8 mouse cellular contexts compared by ENCODE assay signal in genomic region chr5:84417062-84417879, GRCm38 (mm10). TPM values are rescaled to one million over a fixed set of nuclear protein-coding genes. Genes with fewer than 3 reads are reported as not detected.
DNase-seq lines count a peak whose midpoint lies in the region; ATAC-seq lines count a peak whose summit lies in the region.

TSS of gene Epha5 (minus strand) at chr5:84417382.

- intact Hi-C loops in left cerebral cortex, postnatal 14 days (cut with DNase I), result loop anchor here (5.0 kb wide), 1 partner anchor 90 kb away; no protein-coding TSS in a partner anchor

- H3K27ac ChIP-seq in intestine, embryonic 16.5 days (ENCODE audit: low read length), result no peak within 1 kb of the TSS

- DNase-seq in adrenal gland, postnatal 14 days, result peak; percentile 78
- DNase-seq in cerebellum, postnatal 14 days, result peak; percentile 75 to 80
- DNase-seq in frontal cortex, postnatal 14 days (ENCODE audit: low spot score in 2 of 2), result peak; percentile 78 to 80
- DNase-seq in left cerebral cortex, postnatal 14 days (ENCODE audit: low spot score in 2 of 2), result peak; percentile 87
- DNase-seq in right cerebral cortex, postnatal 14 days, result peak; percentile 83
- no peak for DNase-seq in T-cell, adult 2 months (ENCODE audit: low spot score)

- peak within 1 kb of the TSS; percentile 64 for H3K9ac ChIP-seq in intestine, embryonic 16.5 days (ENCODE audit: low read depth, low read length)

- H3K36me3 ChIP-seq in intestine, embryonic 16.5 days (ENCODE audit: control insufficient read depth, insufficient read depth, low read length), result no peaks in the 10 kb centered on the region

- H3K27me3 ChIP-seq in intestine, embryonic 16.5 days (replicated peaks; ENCODE audit: control insufficient read depth, insufficient read depth, low read length), result peaks cover 20% of the 10 kb centered on the region

- H3K9me3 ChIP-seq in intestine, embryonic 16.5 days (ENCODE audit: control insufficient read depth, low read length), result no peaks in the 10 kb centered on the region

- H3K4me1 ChIP-seq in intestine, embryonic 16.5 days (ENCODE audit: control insufficient read depth, insufficient read depth, low read length), result peaks cover 2% of the 10 kb centered on the region; the same call in 1 of the 2 replicates

- peak; percentile 97 for ATAC-seq in intestine, embryonic 16.5 days
- ATAC-seq in megakaryocyte progenitor cell, adult 5-6 weeks (replicated peaks; ENCODE audit: poor library complexity), result peak; percentile 92

- peak within 1 kb of the TSS; percentile 48 for H3K4me3 ChIP-seq in intestine, embryonic 16.5 days (ENCODE audit: low read length)

- peak within 1 kb of the TSS; percentile 65 for H3K4me2 ChIP-seq in intestine, embryonic 16.5 days (ENCODE audit: low read depth, low read length)

- WGBS in intestine, embryonic 16.5 days, result 1% methylated on average over 61 of the region's 67 CpGs

RNA-seq across cellular contexts. Expression of gene Epha5, which starts in this region (rescaled TPM):
- total RNA-seq in adrenal gland, postnatal 14 days (2021), result 2.2 and 4.5 TPM in 2 replicates
- polyA plus RNA-seq in intestine, embryonic 16.5 days (2015; fragmentation: Nextera tagmentation; extraction: Ambion mirVana), result 0.60 and 0.70 TPM in 2 replicates
- total RNA-seq in left cerebral cortex, postnatal 14 days (2021), result 100 to 1,000 TPM; 122 to 134 TPM
- total RNA-seq in megakaryocyte progenitor cell, adult 5-6 weeks (2015), result not detected in 2 replicates
- 0.17 TPM in 1 of 2 replicates, not detected in the other for total RNA-seq in megakaryocyte progenitor cell, adult 5-6 weeks (2017)

Comparison
In these comparisons a context has a peak if more than half of its experiments do, and no peak if none do; other contexts are left out.
1. RNA of gene Epha5 (total RNA-seq): 122 to 134 TPM in left cerebral cortex, postnatal 14 days; 2.2 to 4.5 TPM in adrenal gland, postnatal 14 days and 0.17 TPM in megakaryocyte progenitor cell, adult 5-6 weeks; every median in the first group is over 10 times any median in the second.
2. Peak in ATAC-seq, H3K4me3 ChIP-seq, H3K9ac ChIP-seq and H3K4me2 ChIP-seq in intestine, embryonic 16.5 days; RNA of the gene not detected or under 1 TPM.
3. Peak in ATAC-seq in megakaryocyte progenitor cell, adult 5-6 weeks; RNA of the gene not detected or under 1 TPM.